Mouse (Mus musculus) intestine, embryonic 14.5 days (tissue): ENCODE data around the gene Mxra7. TPM values are rescaled to one million over a fixed set of nuclear protein-coding genes. Genes with fewer than 3 reads are reported as not detected.

ENCODE experiments used
- ATAC-seq: fragments of 200-750 bp; cut with Nextera tagmentation; replicated peaks from 2 replicates; pipeline ENCODE4 v1.8.0; 2017; ENCODE audit warnings: low read depth, moderate number of reproducible peaks, moderate TSS enrichment, moderate library complexity; ENCODE audit not compliant: low FRiP score, low TSS enrichment
- DNase-seq: peaks from one replicate; pipeline ENCODE4 v3.0.0-alpha.2; 2018; ENCODE audit warnings: low spot score
- H3K27ac ChIP-seq: fragments of 300-500 bp; sonication (generic); 2 replicates; pipeline ENCODE4 v1.5.1; 2014; ENCODE audit warnings: low read depth, mild to moderate bottlenecking, control low read depth
- H3K27me3 ChIP-seq: fragments of 300-500 bp; sonication (generic); replicated peaks from 2 replicates; pipeline ENCODE4 v1.6.1; 2014; ENCODE audit warnings: low read length, control low read depth; ENCODE audit not compliant: control insufficient read depth, insufficient read depth
- H3K36me3 ChIP-seq: fragments of 300-500 bp; sonication (generic); 2 replicates; pipeline ENCODE4 v1.6.1; 2014; ENCODE audit warnings: low read length, control low read depth; ENCODE audit not compliant: control insufficient read depth, insufficient read depth
- H3K4me1 ChIP-seq: fragments of 300-500 bp; sonication (generic); replicated peaks from 2 replicates; pipeline ENCODE4 v1.6.1; 2014; ENCODE audit warnings: low read length, control low read depth, mixed read lengths; ENCODE audit not compliant: control insufficient read depth, insufficient read depth
- H3K4me2 ChIP-seq: fragments of 300-500 bp; sonication (generic); 2 replicates; pipeline ENCODE4 v1.6.1; 2014; ENCODE audit warnings: low read length
- H3K4me3 ChIP-seq: fragments of 300-500 bp; sonication (generic); 2 replicates; pipeline ENCODE4 v1.5.1; 2014; ENCODE audit warnings: low read depth, low read length, control low read depth, mixed read lengths
- H3K9ac ChIP-seq: fragments of 300-500 bp; sonication (generic); 2 replicates; pipeline ENCODE4 v1.6.1; 2014; ENCODE audit warnings: mild to moderate bottlenecking, low read length
- H3K9me3 ChIP-seq: fragments of 300-500 bp; sonication (generic); 2 replicates; pipeline ENCODE4 v1.6.1; 2016; ENCODE audit warnings: low read length, control low read depth; ENCODE audit not compliant: control insufficient read depth
- WGBS: fragments of 180-500 bp; shearing (Covaris S2); extraction: QIAGEN DNeasy Blood & Tissue Kit; methylation state at CpG from one replicate; pipeline ENCODE4 v1.1.7; 2014; 5-methylcytosine and 5-hydroxymethylcytosine counted together
- polyA plus RNA-seq: library from polyadenylated mRNA; unstranded; fragments of >200 nt; fragmentation: Nextera tagmentation; extraction: Ambion mirVana; gene quantifications from 2 replicates; pipeline ENCODE4 v1.2.1, GENCODE M21; 2014

Gene Mxra7
- polyA plus RNA-seq, 1 experiment from 2014 or later: 22.6 TPM

DNA sequence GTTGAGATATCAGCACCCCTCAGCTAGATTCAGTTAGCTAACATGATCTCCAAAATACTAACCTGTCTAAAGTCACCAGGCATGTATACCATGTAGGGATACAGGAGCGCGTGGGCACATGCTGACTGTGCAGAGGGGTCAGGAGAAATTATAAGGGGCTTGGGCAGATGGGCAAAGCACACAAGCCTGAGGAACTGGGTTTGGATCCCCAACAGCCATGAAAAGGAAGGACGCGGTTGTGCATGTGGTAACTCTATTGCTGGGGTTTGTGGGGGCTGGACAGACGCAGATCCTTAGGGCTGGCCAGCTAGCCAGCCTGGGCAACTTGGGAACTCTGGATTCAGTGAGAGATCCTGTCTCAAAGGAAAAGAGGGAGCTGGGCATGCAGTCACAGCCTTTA, 10.3 kb downstream of the Mxra7 start:
- no peak for ATAC-seq
- Histone ChIP-seq H3K36me3 (no peaks in the 10 kb centered on the region), H3K4me1 (peaks cover 40% of the 10 kb centered on the region), H3K4me3 (no peak overlapping the region), H3K27ac (no peak overlapping the region), H3K27me3 (no peaks in the 10 kb centered on the region), H3K9me3 (no peaks in the 10 kb centered on the region), H3K9ac (no peak overlapping the region), H3K4me2 (no peak overlapping the region)
- 98% methylated on average over 5 of the region's 5 CpGs for WGBS
- DNase-seq: no peak

DNA sequence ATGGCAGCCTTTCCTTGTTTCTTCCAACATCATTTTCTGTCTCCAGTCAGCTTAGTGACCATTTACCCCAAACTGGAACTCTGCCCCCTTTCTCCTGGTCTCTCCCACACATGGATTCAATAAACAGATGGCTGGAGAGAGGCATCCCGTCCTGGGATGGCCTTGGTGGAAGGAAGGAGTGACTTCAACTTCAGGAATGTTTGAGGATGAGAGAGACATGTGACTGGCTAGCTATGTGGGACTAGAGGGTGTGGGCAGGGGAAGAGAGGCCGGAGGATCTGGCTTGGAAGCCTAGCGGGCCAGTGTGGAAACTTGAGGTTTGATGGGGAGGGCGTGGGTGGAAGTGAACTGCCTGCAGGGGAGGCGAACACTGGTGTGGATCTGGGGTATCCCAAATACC, 11.1 kb downstream of the Mxra7 start:
- ATAC-seq: no peak
- no peak for DNase-seq
- 61% methylated on average over 5 of the region's 5 CpGs for WGBS
- no peak overlapping the region for H3K27ac ChIP-seq
- H3K9me3 ChIP-seq: no peaks in the 10 kb centered on the region
- H3K27me3 ChIP-seq: no peaks in the 10 kb centered on the region
- no peak overlapping the region for H3K4me2 ChIP-seq
- peaks cover 47% of the 10 kb centered on the region for H3K4me1 ChIP-seq
- no peak overlapping the region for H3K4me3 ChIP-seq
- H3K36me3 ChIP-seq: no peaks in the 10 kb centered on the region
- no peak overlapping the region for H3K9ac ChIP-seq

DNA sequence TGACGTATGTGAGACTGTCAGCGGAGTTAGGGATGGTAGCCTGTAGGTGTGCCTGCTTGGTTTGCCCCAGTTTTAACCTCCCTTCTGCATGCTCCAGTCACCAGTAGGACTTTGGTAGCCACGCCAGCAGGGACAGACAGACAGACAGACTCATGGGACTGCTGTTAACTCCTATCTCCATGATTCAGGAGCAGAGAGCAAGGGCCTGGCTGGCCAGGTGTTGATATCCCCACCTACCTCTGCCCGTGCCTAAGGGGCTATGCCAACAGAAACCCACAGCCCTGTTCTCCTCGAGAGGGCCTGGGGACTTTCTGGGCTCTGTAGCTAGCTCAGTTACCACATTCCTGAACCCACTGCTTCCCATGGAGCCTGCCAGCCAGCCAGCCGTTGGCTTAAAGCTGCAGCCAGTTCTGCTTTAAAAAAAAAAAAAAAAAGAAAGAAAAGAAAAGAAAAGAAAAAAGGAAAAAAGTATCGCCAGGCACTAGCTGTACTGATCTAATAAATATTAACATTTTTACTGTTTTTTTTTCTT, 12.9 kb downstream of the Mxra7 start:
- DNase-seq (no peak), ATAC-seq (no peak)
- no peaks in the 10 kb centered on the region for H3K9me3 ChIP-seq
- H3K9ac ChIP-seq: 0 out of 2 replicates have a peak overlapping the region, but pooled peaks have one; percentile 20
- no peak overlapping the region for H3K4me3 ChIP-seq
- H3K4me2 ChIP-seq: no peak overlapping the region
- peak overlapping the region; percentile 89 for H3K27ac ChIP-seq
- 38% methylated on average over 7 of the region's 7 CpGs for WGBS
- H3K27me3 ChIP-seq: no peaks in the 10 kb centered on the region
- H3K36me3 ChIP-seq: no peaks in the 10 kb centered on the region
- peaks cover 51% of the 10 kb centered on the region for H3K4me1 ChIP-seq

DNA sequence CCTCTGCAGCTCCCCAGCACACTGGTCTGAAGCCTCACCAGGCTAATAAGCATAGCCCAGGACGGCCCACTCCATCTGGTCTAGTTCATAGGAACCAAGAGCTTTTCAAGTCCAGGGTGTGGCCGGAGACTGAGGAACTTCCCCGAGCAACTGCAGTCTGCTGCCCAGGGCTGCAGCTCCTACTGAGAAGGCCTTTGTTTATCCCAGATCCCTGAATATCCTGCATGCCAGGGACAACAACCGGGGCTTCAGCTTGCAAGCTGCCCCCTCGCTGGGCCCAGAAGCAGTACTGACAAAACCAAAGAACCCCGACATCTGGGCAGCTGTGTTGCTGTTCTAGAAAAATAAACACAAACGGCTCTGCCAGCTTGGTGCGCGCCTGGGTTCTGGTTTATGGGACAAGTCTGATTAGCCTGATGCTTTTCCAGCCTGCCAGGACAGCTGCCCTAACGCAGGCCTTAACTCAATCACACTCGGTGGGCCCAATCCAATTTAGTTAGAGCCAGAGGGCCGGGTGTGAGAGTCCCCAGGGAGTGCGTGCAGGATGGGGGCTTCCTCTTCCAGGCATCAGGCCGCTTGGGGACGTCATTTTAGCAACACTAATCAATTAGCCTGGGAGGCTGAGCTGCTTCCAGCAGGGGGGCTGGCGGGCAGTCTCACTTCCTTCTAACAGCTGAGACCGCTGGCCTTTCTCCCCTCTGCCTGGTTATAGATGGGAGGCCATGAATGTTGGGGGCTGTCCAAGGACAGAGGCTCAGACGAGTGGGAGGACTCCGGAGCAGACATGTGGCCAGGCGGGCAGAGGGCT, 13.6 kb downstream of the Mxra7 start:
- 0 out of 2 replicates have a peak, but pooled peaks cover 2% of the 10 kb centered on the region for H3K36me3 ChIP-seq
- peaks cover 47% of the 10 kb centered on the region for H3K4me1 ChIP-seq
- no peaks in the 10 kb centered on the region for H3K9me3 ChIP-seq
- no peaks in the 10 kb centered on the region for H3K27me3 ChIP-seq
- peak overlapping the region; percentile 89 for H3K27ac ChIP-seq
- no peak overlapping the region for H3K4me3 ChIP-seq
- DNase-seq: peak; percentile 71
- 0 out of 2 replicates have a peak overlapping the region, but pooled peaks have one; percentile 6 for H3K4me2 ChIP-seq
- ATAC-seq: 0 out of 2 replicates have a peak, but pooled peaks have one; percentile 12
- 17% methylated on average over 20 of the region's 20 CpGs for WGBS
- H3K9ac ChIP-seq: peak overlapping the region; percentile 20; the same call in 1 of the 2 replicates

DNA sequence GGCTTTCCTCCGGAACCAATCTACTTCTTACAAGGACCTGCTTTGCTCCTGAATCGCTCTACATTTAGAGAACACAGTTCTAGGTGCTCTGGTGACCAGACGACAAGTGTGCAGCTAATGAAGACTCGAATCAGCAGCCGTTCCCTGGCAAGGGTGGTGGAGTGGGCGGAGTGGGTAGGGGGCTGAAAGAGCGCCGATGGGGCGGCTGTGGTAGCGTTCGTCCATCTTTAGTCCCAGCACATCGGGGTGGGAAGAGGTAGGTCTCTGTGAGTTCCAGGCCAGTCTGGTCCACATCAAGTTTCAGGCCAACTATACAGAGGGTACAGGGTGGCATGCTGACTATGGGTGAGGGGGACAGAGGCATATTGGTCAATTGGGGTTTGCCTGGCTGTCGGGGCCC, 14.2 kb downstream of the Mxra7 start:
- no peaks in the 10 kb centered on the region for H3K27me3 ChIP-seq
- H3K36me3 ChIP-seq: 0 out of 2 replicates have a peak, but pooled peaks cover 5% of the 10 kb centered on the region
- H3K9ac ChIP-seq: no peak overlapping the region
- no peak for DNase-seq
- no peak for ATAC-seq
- H3K9me3 ChIP-seq: no peaks in the 10 kb centered on the region
- WGBS: 81% methylated on average over 13 of the region's 13 CpGs
- no peak overlapping the region for H3K4me3 ChIP-seq
- peak overlapping the region; percentile 89 for H3K27ac ChIP-seq
- 0 out of 2 replicates have a peak overlapping the region, but pooled peaks have one; percentile 6 for H3K4me2 ChIP-seq
- peaks cover 47% of the 10 kb centered on the region for H3K4me1 ChIP-seq

- Histone ChIP-seq H3K4me3 (no peak overlapping the region), H3K4me2 (no peak overlapping the region), H3K4me1 (peaks cover 48% of the 10 kb centered on the region), H3K9me3 (no peaks in the 10 kb centered on the region), H3K9ac (no peak overlapping the region), H3K27me3 (no peaks in the 10 kb centered on the region), H3K36me3 (0 out of 2 replicates have a peak, but pooled peaks cover 5% of the 10 kb centered on the region), H3K27ac (peak overlapping the region; percentile 89)
- 44% methylated on average over 21 of the region's 21 CpGs for whole genome bisulfite sequencing
- DNase-seq (peak; percentile 78), ATAC-seq (0 out of 2 replicates have a peak, but pooled peaks have one; percentile 7)
These were observed 14.9 kb downstream of the Mxra7 start for GRCm38 (mm10) chr11:116812793-116813529.

DNA sequence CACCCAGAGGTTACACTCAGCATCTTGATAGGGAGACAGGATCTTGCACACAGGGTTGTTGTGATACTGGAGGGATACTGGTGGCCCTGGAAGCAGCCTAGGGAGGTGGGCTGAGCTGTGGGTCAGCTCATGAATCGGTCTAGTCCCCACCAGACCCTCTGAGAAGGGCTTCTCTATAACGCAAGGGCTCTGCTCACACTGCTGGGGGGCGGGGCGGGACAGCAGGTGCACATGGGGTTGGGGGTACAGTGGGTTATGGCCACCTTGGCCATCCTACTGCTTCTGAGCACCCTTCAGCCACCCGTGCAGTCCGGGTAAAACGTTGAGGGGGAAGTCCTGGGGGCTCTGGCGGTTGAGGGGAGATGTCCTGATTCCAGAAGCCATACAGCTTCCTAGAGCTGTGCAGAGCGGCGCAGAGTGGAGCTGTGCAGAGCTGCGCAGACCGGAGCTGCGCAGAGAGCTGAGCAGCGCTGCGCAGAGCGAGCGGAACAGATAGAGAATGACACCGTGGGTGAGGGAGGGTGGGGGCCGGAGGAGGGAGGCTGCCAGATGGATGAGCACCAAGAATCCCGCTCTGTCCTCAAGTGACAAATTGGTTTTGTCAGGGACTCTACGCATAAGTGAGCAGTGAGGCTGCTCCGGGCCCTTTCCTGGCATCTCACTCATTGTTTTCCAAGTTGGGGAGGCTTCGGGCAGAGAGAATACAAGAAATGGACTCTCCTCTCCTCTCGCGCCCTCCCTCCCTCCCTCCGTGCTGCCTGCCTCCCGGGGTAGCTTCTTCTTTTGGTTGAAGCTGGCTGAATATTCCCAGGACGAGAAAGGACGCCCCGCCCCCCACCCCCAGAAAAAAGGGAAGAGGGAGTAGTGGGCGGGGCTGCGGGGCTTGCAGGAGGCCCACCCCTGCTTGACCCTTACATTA, 16.6 kb downstream of the Mxra7 start:
- no peaks in the 10 kb centered on the region for H3K9me3 ChIP-seq
- H3K4me1 ChIP-seq: peaks cover 53% of the 10 kb centered on the region
- peak overlapping the region; percentile 75 for H3K27ac ChIP-seq
- 0 out of 2 replicates have a peak, but pooled peaks cover 5% of the 10 kb centered on the region for H3K36me3 ChIP-seq
- peak overlapping the region; percentile 27 for H3K4me3 ChIP-seq
- ATAC-seq (peak; percentile 82), DNase-seq (peak; percentile 86)
- H3K27me3 ChIP-seq: no peaks in the 10 kb centered on the region
- H3K4me2 ChIP-seq: peak overlapping the region; percentile 61
- 0 out of 2 replicates have a peak overlapping the region, but pooled peaks have one; percentile 20 for H3K9ac ChIP-seq
- WGBS: 7% methylated on average over 30 of the region's 32 CpGs
